Mouse (Mus musculus) layer of hippocampus, postnatal 25 days (tissue): ENCODE results near the gene C3ar1. TPM values are rescaled to one million over a fixed set of nuclear protein-coding genes. Genes with fewer than 3 reads are reported as not detected.

ENCODE experiments used
- DNase-seq, 2 experiments: peaks; one replicate each; pipeline ENCODE4 v3.0.0; 2022; ENCODE audit warnings: mixed read lengths in 2 of 2, low spot score in 1 of 2; ENCODE audit errors: extremely low spot score in 1 of 2
- total RNA-seq, 2 experiments: library from RNA; stranded (reverse); gene quantifications; 2 replicates each; pipeline ENCODE4 v1.2.3; 2021

The C3ar1 gene
- 1 to 10 TPM in 1 of 2 experiments, under 1 TPM in 1; 0.62 to 1.2 TPM for total RNA-seq

DNA sequence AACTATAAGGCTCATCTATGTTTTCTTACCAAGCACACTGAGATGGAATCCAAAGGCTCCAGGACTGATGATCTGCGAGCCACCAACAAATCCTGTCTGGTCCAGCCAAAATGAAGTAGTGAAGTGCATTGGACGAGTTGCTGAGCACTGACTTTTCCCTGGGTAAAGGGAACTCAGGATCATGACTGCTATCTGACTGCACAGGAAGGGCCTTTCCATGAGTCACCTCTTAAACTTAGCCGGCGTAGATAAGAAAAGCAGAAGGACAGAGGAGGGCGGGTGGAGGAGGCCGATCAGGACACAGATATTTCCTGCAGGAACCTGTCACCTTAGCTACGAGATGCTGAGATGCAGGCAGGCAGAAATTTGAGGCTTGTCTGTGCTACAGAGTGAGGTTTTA lies at the start of gene C3ar1:
Gene C3ar1, minus strand, starts transcription at position 207 of the 400 bp plus-strand sequence.
- DNase-seq: no peak

DNA sequence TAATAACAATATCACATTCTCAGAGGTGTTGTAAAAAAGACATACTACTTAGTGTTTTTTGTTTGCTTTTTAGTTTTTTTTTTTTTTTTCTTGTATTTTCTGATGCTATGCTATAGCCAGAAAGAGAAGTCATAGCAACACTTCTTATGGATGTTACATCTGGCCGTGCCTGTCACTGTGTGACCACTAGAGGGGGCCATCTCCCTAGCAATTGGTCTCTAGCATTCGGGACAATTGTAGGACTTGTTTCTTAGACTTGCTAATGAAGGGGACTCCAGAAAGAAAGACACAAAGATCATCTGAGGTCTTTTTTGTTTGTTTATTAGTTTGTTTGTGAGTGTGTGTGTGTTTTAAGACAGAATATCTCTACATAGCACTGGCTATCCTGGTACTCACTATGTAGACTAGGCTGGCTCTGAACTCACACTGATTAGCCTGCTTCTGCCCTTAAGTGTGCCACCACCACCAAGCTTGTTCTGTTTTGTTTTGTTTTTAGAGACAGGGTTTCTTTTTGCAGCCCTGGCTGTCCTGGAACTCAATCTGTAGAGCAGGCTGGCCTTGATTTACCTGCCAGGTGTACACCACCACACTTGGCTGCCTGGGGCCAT lies 36.6 kb upstream of the C3ar1 start:
- DNase-seq: peak; percentile 48 to 82

GRCm38 (mm10) chr6:122889599-122889998 lies 33.6 kb upstream of the C3ar1 start:
- no peak for DNase-seq

GRCm38 (mm10) chr6:122883603-122884002 lies 27.6 kb upstream of the C3ar1 start:
- DNase-seq: no peak

DNA sequence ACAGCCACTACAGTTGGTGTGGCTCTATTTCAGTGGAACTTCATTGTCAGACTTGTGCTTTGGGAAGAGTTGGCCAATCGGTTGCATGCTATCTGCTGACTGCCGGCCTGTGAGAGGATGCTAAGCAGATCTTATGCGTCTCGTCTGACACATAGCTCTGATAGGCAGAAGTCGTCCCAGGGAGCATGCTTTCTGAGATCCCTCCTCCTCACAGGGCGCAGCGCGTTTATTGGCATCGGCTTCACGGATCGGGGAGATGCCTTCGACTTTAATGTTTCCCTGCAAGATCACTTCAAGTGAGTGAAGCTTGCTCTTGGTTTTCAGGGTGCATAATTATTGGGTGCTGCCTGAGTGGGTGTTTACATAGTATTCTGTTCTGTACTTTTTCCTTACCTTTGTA lies 25.3 kb upstream of the C3ar1 start:
- DNase-seq: no peak

DNA sequence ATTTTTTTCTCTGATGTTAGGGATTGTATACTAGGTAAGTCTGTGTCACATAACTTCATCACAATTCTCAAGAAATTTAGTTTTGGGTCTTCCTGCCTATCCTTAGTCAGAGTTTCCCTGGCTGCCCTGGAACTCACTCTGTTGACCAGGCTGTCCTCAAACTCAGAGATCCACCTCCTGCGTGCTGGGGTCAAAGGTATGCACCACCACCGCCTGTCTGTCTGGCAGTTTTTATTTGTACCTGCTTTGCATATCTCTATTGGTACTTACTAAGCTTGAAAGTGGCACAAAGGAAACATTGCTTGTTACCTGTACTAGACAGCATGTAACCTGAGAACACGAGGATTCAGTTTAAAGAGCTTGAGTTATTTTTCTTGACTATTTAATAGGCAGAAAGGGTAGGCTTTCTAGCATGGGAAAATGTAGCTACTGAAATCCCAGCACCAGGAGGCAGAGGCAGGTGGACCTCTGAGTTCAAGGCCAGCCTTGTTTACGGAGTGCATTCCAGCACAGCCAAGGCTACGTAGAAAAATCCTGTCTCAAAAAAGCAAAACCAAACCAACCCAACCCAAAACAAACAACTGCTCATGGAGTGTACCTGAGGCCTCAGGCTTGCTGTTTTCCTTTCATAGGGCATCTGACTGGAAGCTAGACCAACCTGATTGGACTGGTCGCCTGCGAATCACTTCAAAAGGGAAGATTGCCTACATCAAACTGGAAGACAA lies 24.0 kb upstream of the C3ar1 start:
- no peak for DNase-seq

GRCm38 (mm10) chr6:122879141-122879735 lies 23.3 kb upstream of the C3ar1 start:
- DNase-seq: no peak

GRCm38 (mm10) chr6:122874720-122875389 lies 18.9 kb upstream of the C3ar1 start:
- DNase-seq: no peak

DNA sequence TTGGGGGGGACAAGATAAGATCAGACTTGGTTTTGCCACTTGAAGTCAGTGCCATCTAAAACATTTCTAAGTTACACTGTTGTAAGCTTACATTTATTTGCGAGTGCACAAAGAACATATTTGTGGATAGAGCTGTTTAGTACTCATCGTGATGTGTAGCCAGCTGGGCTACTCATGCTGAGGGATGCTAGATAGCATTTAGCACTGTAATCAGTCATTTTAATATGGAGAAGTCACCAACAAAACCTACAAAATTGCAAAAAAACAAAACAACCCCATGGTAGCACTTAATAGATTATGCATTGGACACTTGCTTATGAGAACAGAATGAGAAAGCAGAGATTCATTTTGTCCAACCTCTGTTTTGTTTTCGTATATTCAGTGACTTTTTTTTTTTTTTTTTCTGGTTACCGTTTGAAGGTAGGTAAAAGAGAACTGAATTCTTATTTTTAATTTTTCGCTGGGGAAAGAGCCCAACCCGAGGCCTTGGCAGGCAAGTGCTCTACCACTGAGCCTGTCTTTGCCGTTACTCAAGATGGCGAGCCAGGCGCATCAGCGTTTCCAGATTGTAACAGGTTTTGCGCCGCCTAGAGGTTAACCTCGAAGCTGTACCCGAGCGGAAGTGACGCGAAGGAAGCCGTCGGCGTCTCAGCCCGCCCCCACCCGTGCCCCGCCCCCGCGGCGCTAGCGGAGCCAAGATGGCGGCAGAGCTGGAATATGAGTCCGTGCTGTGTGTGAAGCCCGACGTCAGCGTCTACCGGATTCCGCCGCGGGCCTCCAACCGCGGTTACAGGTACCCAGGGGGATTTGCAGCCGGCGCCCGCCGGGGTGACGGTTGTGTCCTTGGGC lies 18.1 kb upstream of the C3ar1 start, which contains the start of gene Necap1:
Gene Necap1, plus strand, starts transcription at position 604 of the 849 bp plus-strand sequence.
- peak; percentile 98 to 99 for DNase-seq

- DNase-seq: no peak
Observed at GRCm38 (mm10) chr6:122872800-122873199, 16.8 kb upstream of the C3ar1 start.

DNA sequence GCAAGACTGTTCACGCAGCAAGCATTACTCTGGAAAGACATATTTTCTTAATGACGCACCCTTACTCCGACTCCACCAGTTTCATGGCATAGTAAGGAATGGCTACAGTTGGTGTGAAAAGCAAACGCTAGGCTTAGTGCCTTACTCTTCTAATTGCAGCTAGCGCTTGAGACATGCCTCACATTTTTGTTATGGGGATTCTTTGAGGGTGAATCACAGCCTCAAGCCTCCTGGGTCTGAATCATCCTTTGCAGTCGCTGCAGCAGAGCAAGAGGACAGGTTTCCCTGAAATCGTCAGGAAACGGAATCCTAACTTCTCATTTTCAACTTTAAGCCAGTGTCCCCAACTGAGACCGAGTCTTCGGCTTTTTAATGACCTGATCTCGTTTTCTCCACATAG lies 13.9 kb upstream of the C3ar1 start:
- DNase-seq: no peak

GRCm38 (mm10) chr6:122867914-122868313 lies 12.0 kb upstream of the C3ar1 start:
- DNase-seq: no peak

DNA sequence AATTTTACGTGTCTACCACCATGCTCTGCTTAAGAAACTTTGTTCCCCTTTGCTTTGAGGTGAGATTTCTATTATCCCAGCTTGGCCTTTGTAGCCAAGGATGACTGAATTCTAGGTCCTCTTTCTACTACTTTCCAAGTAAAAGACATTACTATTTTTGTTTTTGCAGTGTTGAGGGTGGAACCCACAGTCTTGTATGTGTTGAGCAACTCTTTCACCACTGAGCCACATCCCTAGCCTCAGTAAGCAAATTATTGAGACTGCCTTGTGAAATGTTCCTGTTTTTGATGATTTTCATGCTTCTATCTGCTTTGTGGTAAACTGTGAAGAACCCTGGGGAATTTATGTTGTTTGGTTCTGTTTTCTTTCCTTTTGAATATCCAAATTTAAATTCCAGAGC lies 6.9 kb upstream of the C3ar1 start:
- DNase-seq: no peak

DNA sequence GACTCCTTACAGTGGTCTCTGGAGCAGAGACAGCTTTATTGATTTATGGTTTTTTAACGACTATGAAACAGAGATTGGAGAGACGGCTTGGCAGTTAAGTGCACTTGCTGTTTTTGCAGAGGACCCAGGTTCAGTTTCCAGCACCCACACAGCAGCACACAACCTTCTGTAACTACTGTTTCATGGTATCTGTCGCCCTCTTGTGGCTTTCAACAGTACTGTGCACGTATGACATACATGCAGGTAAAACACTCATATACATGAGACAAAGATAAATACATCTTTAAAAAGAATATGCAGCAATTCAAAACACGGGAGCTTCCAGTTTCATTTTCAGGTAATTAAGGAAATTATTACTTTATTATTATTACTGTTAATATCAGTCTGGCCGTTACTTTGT lies 6.5 kb upstream of the C3ar1 start:
- DNase-seq: no peak

DNA sequence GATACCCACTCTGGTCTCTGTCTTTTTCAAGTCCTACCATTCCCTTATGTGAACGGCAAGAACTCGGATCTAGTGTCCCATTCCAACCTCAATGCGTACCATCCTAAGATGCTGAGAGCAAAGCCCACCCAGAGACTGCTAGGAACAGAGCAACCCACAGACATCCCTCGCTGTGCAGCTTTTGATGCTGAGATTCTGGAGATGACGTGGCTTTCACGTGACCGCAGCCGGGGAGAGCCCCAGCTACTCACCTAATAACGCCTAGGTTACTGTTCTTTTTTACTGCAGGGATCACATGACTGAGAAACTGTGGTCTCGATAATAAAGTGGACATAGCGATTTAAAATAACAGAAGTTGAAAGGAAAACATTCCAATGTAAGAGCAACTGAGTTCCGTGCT lies 1.4 kb downstream of the C3ar1 start:
- DNase-seq: no peak

GRCm38 (mm10) chr6:122852696-122853095 lies 3.3 kb downstream of the C3ar1 start:
- no peak for DNase-seq

DNA sequence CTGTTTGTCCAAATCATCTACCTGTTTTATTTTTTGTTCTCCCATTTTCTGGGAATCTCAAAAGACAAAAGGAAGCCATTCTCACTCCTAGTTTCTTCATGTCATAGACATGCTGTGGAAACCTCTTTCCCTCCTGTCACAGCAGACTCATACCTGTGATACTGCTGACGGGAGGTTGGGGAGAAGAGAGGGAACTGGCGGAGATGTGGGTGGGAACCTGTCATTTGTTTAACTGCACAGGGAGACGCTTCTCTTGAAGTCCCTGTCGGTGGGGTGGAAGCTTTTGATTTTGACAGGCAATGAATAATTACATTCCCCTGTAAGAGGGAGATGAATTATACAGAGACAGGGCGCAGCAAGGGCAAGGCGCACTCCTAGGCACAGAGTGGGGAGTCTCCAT lies 12.2 kb downstream of the C3ar1 start:
- no peak for DNase-seq

GRCm38 (mm10) chr6:122837539-122837938 lies 18.4 kb downstream of the C3ar1 start:
- no peak for DNase-seq

DNA sequence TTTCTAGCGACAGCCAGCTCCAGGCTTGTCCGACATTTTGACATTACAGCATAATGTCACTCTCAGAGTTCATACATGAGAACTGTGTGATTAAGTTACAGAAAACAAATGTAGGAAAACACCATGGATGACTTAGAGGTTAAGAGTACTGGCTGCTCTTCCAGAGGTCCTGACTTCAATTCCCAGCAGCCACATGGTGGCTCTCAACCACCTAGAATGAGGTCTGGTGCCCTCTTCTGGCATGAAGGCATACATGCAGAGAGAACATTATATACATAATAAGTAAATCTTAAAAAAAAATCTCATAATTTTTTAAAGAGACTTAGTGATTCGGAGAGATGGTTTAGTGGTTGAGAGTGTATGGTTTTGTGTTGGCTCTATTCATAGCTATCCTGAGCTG lies 19.0 kb downstream of the C3ar1 start:
- DNase-seq: no peak

GRCm38 (mm10) chr6:122834365-122834764 lies 21.6 kb downstream of the C3ar1 start:
- peak in 1 of 2 experiments; percentile 46 for DNase-seq
